Mouse (Mus musculus): ENCODE measurements around the gene Slc22a17. TPM values are rescaled to one million over a fixed set of nuclear protein-coding genes. Genes with fewer than 3 reads are reported as not detected.

Gene Slc22a17
- total RNA-seq, 1 experiment, result 5.2 TPM

DNA sequence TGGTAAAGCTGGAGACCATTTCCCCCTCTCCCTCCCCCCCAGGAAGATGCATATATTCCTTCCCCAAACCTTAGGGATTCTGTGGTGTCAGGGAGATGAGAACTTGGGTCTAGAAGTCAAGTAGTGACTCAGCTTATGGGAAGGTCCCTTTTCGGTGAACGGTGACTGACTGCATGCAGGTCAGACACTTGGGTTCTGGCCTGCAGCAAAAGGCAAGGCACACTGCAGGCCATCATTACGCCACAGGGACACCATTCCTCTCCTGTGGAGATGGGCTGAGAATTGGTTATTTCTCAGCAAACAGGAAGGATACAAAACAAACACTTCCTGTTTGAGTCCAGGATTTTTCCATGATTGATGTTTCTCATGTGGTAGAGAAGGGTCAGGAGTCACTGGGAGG lies 46.3 kb upstream of the Slc22a17 start:
- TF ChIP-seq ZNF384 (IDR thresholded peaks at IDR 0.05; ENCODE audit: low read depth, low read length) (no peak), HCFC1 (IDR thresholded peaks at IDR 0.05; ENCODE audit: borderline replicate concordance, insufficient read depth, low read length) (no peak), ZC3H11A (IDR thresholded peaks at IDR 0.05; ENCODE audit: borderline replicate concordance, low read depth, low read length) (no peak), MAFK (IDR thresholded peaks at IDR 0.05; ENCODE audit: insufficient read depth, low read depth, low read length) (no peak), CHD2 (IDR thresholded peaks at IDR 0.05; ENCODE audit: low read depth, low read length) (no peak)
- Histone ChIP-seq H3K4me3 (ENCODE audit: insufficient read depth in 1 of 2, low read depth in 1 of 2, low read length in 2 of 2, poor library complexity in 1 of 2, severe bottlenecking in 1 of 2) (no peak overlapping the region), H3K9ac (ENCODE audit: insufficient read depth, low read depth, low read length, poor library complexity, severe bottlenecking) (no peak overlapping the region), H3K36me3 (ENCODE audit: control insufficient read depth, insufficient read depth, low read length, poor library complexity, severe bottlenecking) (no peaks in the 10 kb centered on the region), H3K9me3 (ENCODE audit: control insufficient read depth, insufficient read depth, low read depth, low read length) (no peaks in the 10 kb centered on the region), H3K4me1 (ENCODE audit: control insufficient read depth in 2 of 2, insufficient read depth in 2 of 2, low read length in 2 of 2, poor library complexity in 1 of 2) (peaks cover 0 to 3% of the 10 kb centered on the region in 2 experiments; a peak in 1 of 4 replicates), H3K27ac (ENCODE audit: insufficient read depth, low read depth, low read length, poor library complexity, severe bottlenecking) (no peak overlapping the region)
- in situ Hi-C loops (cut with MboI; ENCODE audit: low sequenced_read_pairs in 2 of 2, unreplicated experiment in 2 of 2), result no loop called here
- no peak for DNase-seq (ENCODE audit: low read depth, low spot score)

DNA sequence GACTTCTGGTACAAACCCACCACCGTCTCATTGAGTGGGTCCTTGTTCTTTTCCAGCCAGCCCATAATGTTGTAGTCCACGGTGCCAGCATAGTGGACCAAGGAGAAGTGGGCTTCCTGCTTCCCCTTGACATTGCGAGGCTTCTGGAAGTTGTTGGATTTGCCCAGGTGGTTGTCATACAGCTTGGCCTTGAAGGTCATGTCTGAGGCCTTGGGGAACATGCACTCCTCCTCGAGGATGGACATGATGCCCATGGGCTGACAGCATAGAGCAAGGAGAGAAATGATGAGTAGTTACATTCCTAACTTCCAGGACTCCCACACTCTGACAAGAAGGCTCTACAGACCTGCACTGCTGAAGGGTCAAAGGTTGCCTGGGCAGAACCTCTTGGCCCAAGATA lies 45.6 kb upstream of the Slc22a17 start:
- no peak overlapping the region for H3K27ac ChIP-seq (ENCODE audit: insufficient read depth, low read depth, low read length, poor library complexity, severe bottlenecking)
- no peaks in the 10 kb centered on the region for H3K36me3 ChIP-seq (ENCODE audit: control insufficient read depth, insufficient read depth, low read length, poor library complexity, severe bottlenecking)
- H3K4me1 ChIP-seq (ENCODE audit: control insufficient read depth in 2 of 2, insufficient read depth in 2 of 2, low read length in 2 of 2, poor library complexity in 1 of 2), result peaks cover 0 to 3% of the 10 kb centered on the region in 2 experiments; a peak in 1 of 4 replicates
- in situ Hi-C loops (cut with MboI; ENCODE audit: low sequenced_read_pairs in 2 of 2, unreplicated experiment in 2 of 2), result no loop called here
- H3K9ac ChIP-seq (ENCODE audit: insufficient read depth, low read depth, low read length, poor library complexity, severe bottlenecking), result no peak overlapping the region
- H3K4me3 ChIP-seq (ENCODE audit: insufficient read depth in 1 of 2, low read depth in 1 of 2, low read length in 2 of 2, poor library complexity in 1 of 2, severe bottlenecking in 1 of 2), result no peak overlapping the region
- no peak for DNase-seq (ENCODE audit: low read depth, low spot score)
- no peaks in the 10 kb centered on the region for H3K9me3 ChIP-seq (ENCODE audit: control insufficient read depth, insufficient read depth, low read depth, low read length)
- TF ChIP-seq ZNF384 (IDR thresholded peaks at IDR 0.05; ENCODE audit: low read depth, low read length), result no peak
- no peak for TF ChIP-seq CHD2 (IDR thresholded peaks at IDR 0.05; ENCODE audit: low read depth, low read length)
- no peak for TF ChIP-seq ZC3H11A (IDR thresholded peaks at IDR 0.05; ENCODE audit: borderline replicate concordance, low read depth, low read length)
- TF ChIP-seq HCFC1 (IDR thresholded peaks at IDR 0.05; ENCODE audit: borderline replicate concordance, insufficient read depth, low read length), result no peak
- TF ChIP-seq MAFK (IDR thresholded peaks at IDR 0.05; ENCODE audit: insufficient read depth, low read depth, low read length), result no peak

DNA sequence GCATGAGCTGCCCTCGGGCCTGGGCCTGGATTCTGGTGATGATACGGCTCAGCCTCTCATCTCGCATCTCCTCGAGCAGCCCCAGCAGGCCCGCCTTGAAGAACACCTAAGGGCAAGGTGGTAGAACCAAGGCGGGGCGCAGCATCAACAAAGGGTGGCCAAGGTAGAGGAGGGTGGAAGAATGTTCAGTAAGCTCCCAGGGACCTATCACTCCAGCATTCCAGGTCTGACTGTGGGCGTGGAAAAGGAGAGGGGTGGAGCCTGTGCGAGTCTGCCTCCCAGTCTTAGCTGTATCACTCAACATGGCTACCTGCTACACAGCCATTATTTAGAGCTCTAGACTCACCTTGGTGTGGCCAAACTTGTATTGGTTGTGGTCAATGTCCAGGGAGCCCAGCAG lies 43.6 kb upstream of the Slc22a17 start:
- peak; percentile 72 for DNase-seq (ENCODE audit: low read depth, low spot score)
- in situ Hi-C loops (cut with MboI; ENCODE audit: low sequenced_read_pairs in 2 of 2, unreplicated experiment in 2 of 2), result no loop called here
- no peak for TF ChIP-seq CHD2 (IDR thresholded peaks at IDR 0.05; ENCODE audit: low read depth, low read length)
- TF ChIP-seq ZC3H11A (IDR thresholded peaks at IDR 0.05; ENCODE audit: borderline replicate concordance, low read depth, low read length), result no peak
- no peak for TF ChIP-seq ZNF384 (IDR thresholded peaks at IDR 0.05; ENCODE audit: low read depth, low read length)
- TF ChIP-seq MAFK (IDR thresholded peaks at IDR 0.05; ENCODE audit: insufficient read depth, low read depth, low read length), result no peak
- TF ChIP-seq HCFC1 (IDR thresholded peaks at IDR 0.05; ENCODE audit: borderline replicate concordance, insufficient read depth, low read length), result no peak
- Histone ChIP-seq H3K36me3 (ENCODE audit: control insufficient read depth, insufficient read depth, low read length, poor library complexity, severe bottlenecking) (no peaks in the 10 kb centered on the region), H3K4me1 (ENCODE audit: control insufficient read depth in 2 of 2, insufficient read depth in 2 of 2, low read length in 2 of 2, poor library complexity in 1 of 2) (peaks cover 0 to 3% of the 10 kb centered on the region in 2 experiments; a peak in 1 of 4 replicates), H3K27ac (ENCODE audit: insufficient read depth, low read depth, low read length, poor library complexity, severe bottlenecking) (no peak overlapping the region), H3K9me3 (ENCODE audit: control insufficient read depth, insufficient read depth, low read depth, low read length) (no peaks in the 10 kb centered on the region), H3K4me3 (ENCODE audit: insufficient read depth in 1 of 2, low read depth in 1 of 2, low read length in 2 of 2, poor library complexity in 1 of 2, severe bottlenecking in 1 of 2) (peak overlapping the region; percentile 22 to 56; a peak in 2 of 4 replicates), H3K9ac (ENCODE audit: insufficient read depth, low read depth, low read length, poor library complexity, severe bottlenecking) (peak overlapping the region; percentile 22; the same call in 1 of the 2 replicates)

DNA sequence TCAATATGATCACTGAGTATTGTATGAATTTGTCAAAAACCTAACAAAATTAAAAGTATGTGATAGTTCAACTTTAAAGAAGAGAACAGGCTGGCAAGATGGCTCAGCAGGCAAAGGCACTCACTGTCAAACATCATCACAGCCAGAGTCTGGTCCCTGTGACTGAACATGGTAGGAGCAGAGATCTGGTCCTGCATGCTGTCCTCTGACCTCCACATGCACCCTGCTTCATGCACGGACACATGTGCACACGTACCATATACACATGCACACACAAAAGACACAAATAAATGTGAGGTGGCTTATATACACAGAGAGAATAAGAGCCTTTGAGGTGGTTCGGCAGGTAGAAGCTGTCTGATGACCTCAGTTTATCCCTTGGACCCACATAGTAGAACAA lies 42.5 kb upstream of the Slc22a17 start:
- TF ChIP-seq MAFK (IDR thresholded peaks at IDR 0.05; ENCODE audit: insufficient read depth, low read depth, low read length) (no peak), HCFC1 (IDR thresholded peaks at IDR 0.05; ENCODE audit: borderline replicate concordance, insufficient read depth, low read length) (no peak), ZC3H11A (IDR thresholded peaks at IDR 0.05; ENCODE audit: borderline replicate concordance, low read depth, low read length) (no peak), CHD2 (IDR thresholded peaks at IDR 0.05; ENCODE audit: low read depth, low read length) (no peak), ZNF384 (IDR thresholded peaks at IDR 0.05; ENCODE audit: low read depth, low read length) (no peak)
- H3K4me1 ChIP-seq (ENCODE audit: control insufficient read depth in 2 of 2, insufficient read depth in 2 of 2, low read length in 2 of 2, poor library complexity in 1 of 2), result peaks cover 0 to 3% of the 10 kb centered on the region in 2 experiments; a peak in 1 of 4 replicates
- in situ Hi-C loops (cut with MboI; ENCODE audit: low sequenced_read_pairs in 2 of 2, unreplicated experiment in 2 of 2), result no loop called here
- H3K9me3 ChIP-seq (ENCODE audit: control insufficient read depth, insufficient read depth, low read depth, low read length), result no peaks in the 10 kb centered on the region
- H3K4me3 ChIP-seq (ENCODE audit: insufficient read depth in 1 of 2, low read depth in 1 of 2, low read length in 2 of 2, poor library complexity in 1 of 2, severe bottlenecking in 1 of 2), result no peak overlapping the region
- no peaks in the 10 kb centered on the region for H3K36me3 ChIP-seq (ENCODE audit: control insufficient read depth, insufficient read depth, low read length, poor library complexity, severe bottlenecking)
- no peak overlapping the region for H3K9ac ChIP-seq (ENCODE audit: insufficient read depth, low read depth, low read length, poor library complexity, severe bottlenecking)
- DNase-seq (ENCODE audit: low read depth, low spot score), result no peak
- no peak overlapping the region for H3K27ac ChIP-seq (ENCODE audit: insufficient read depth, low read depth, low read length, poor library complexity, severe bottlenecking)

Measured in ES-E14 (cell line).